Mouse (Mus musculus) left cerebral cortex, adult 6 months (tissue): ENCODE results near the gene Gdpgp1. TPM values are rescaled to one million over a fixed set of nuclear protein-coding genes. Genes with fewer than 3 reads are reported as not detected.

Experiments
- long read RNA-seq, 2 experiments: library from polyadenylated mRNA; unstranded; transcript quantifications; one replicate each; pipeline ENCODE4 v2.0.0; 2019 to 2020
- polyA plus RNA-seq: library from polyadenylated mRNA; unstranded; fragments of <200 nt; fragmentation: Nextera tagmentation; gene quantifications from 2 replicates; pipeline ENCODE4 v1.2.3, GENCODE M21; 2021

The Gdpgp1 gene
- polyA plus RNA-seq, result 5.7 and 5.9 TPM in 2 replicates
- long read RNA-seq, experiment 1, full-length matches to known transcripts, result 54 of 58 reads
- long read RNA-seq, experiment 1, partial matches to known transcripts, result 0 of 58 reads
- long read RNA-seq, experiment 1, other reads (novel, unspliced or antisense), result 4 of 58 reads
- long read RNA-seq, experiment 2, full-length matches to known transcripts, result 19 of 20 reads
- long read RNA-seq, experiment 2, partial matches to known transcripts, result 0 of 20 reads
- long read RNA-seq, experiment 2, other reads (novel, unspliced or antisense), result 1 of 20 reads

GRCm38 (mm10) chr7:80232489-80233029 is at the start of gene Gdpgp1, which contains the start of gene Cib1:
Gene Gdpgp1 (plus strand): TSS chr7:80232865.
Gene Cib1 (minus strand): TSS chr7:80232813.

GRCm38 (mm10) chr7:80186531-80187296 is 46.0 kb upstream of the Gdpgp1 start, which contains the start of gene Sema4b:
Gene Sema4b (plus strand): TSS chr7:80186841.

GRCm38 (mm10) chr7:80246148-80246721 is 13.6 kb downstream of the Gdpgp1 start, which contains the start of gene Ttll13:
Gene Ttll13 (plus strand): TSS chr7:80246376.

GRCm38 (mm10) chr7:80260625-80261371 is 28.1 kb downstream of the Gdpgp1 start, which contains the start of gene Ngrn:
Gene Ngrn (plus strand): TSS chr7:80261215.

GRCm38 (mm10) chr7:80268897-80269750 is 36.5 kb downstream of the Gdpgp1 start, which contains the start of gene Vps33b:
Gene Vps33b (plus strand): TSS chr7:80269649.

Other genes with a start within 250 kb of the Gdpgp1 start
- gene Zfp710, start 208.1 kb upstream of the Gdpgp1 start, polyA plus RNA-seq, result 3.2 and 3.6 TPM in 2 replicates
- gene Idh2, start 117.5 kb upstream of the Gdpgp1 start, polyA plus RNA-seq, result 40.1 and 55.6 TPM in 2 replicates
- 8.1 and 11.0 TPM in 2 replicates for gene Sema4b, start 46.0 kb upstream of the Gdpgp1 start, polyA plus RNA-seq
- 53.8 and 63.6 TPM in 2 replicates for gene Cib1, start 52 bp upstream of the Gdpgp1 start, polyA plus RNA-seq
- 1.7 and 1.9 TPM in 2 replicates for gene Ttll13, start 13.5 kb downstream of the Gdpgp1 start, polyA plus RNA-seq
- 52.0 and 58.3 TPM in 2 replicates for gene Ngrn, start 28.4 kb downstream of the Gdpgp1 start, polyA plus RNA-seq
- 11.1 and 11.4 TPM in 2 replicates for gene Vps33b, start 36.8 kb downstream of the Gdpgp1 start, polyA plus RNA-seq
- gene Prc1, start 61.6 kb downstream of the Gdpgp1 start, polyA plus RNA-seq, result 1.1 and 1.3 TPM in 2 replicates
- 0.92 and 1.1 TPM in 2 replicates for gene Rccd1, start 91.6 kb downstream of the Gdpgp1 start, polyA plus RNA-seq
- 11.1 and 11.6 TPM in 2 replicates for gene Unc45a, start 108.1 kb downstream of the Gdpgp1 start, polyA plus RNA-seq
- gene Hddc3, start 110.2 kb downstream of the Gdpgp1 start, polyA plus RNA-seq, result 32.9 and 39.4 TPM in 2 replicates
- gene Man2a2, start 138.5 kb downstream of the Gdpgp1 start, polyA plus RNA-seq, result 12.0 and 14.3 TPM in 2 replicates
- 0.83 and 0.92 TPM in 2 replicates for gene Fes, start 155.1 kb downstream of the Gdpgp1 start, polyA plus RNA-seq
- gene Furin, start 172.6 kb downstream of the Gdpgp1 start, polyA plus RNA-seq, result 1.5 and 4.3 TPM in 2 replicates